Mouse (Mus musculus): ENCODE measurements around the gene Tceanc2. TPM values are rescaled to one million over a fixed set of nuclear protein-coding genes. Genes with fewer than 3 reads are reported as not detected.
"Not testable (repeated sequence)": the region's sequence is repeated elsewhere in the genome, so short reads cannot be mapped to it uniquely, and the experiment has no call there.

Tceanc2 gene
- polyA plus RNA-seq, 1 experiment from 2014 or later = 16.4 TPM

- 53% methylated on average over 7 of the region's 7 CpGs for WGBS
- no peak for ATAC-seq (ENCODE audit: insufficient read depth, low FRiP score, low read depth)
- Histone ChIP-seq H3K9me3 (no peaks in the 10 kb centered on the region), H3K27ac (peak overlapping the region; percentile 1; the same call in 1 of the 2 replicates), H3K36me3 (no peaks in the 10 kb centered on the region), H3K9ac (no peak overlapping the region), H3K4me2 (no peak overlapping the region), H3K4me3 (replicated peaks) (no peak overlapping the region), H3K4me1 (peaks cover 12% of the 10 kb centered on the region; the same call in 1 of the 2 replicates), H3K27me3 (replicated peaks) (no peaks in the 10 kb centered on the region)
These were observed 54.5 kb downstream of the Tceanc2 start for GRCm38 (mm10) chr4:107124376-107124775.

GRCm38 (mm10) chr4:107121165-107121943 is 57.6 kb downstream of the Tceanc2 start:
- Histone ChIP-seq H3K4me2 (no peak overlapping the region), H3K4me3 (replicated peaks) (no peak overlapping the region), H3K4me1 (0 out of 2 replicates have a peak, but pooled peaks cover 5% of the 10 kb centered on the region), H3K36me3 (no peaks in the 10 kb centered on the region), H3K9ac (no peak overlapping the region), H3K9me3 (no peaks in the 10 kb centered on the region), H3K27ac (peak overlapping the region; percentile 1; the same call in 1 of the 2 replicates), H3K27me3 (replicated peaks) (no peaks in the 10 kb centered on the region)
- 65% methylated on average over 12 of the region's 12 CpGs for WGBS
- 0 out of 2 replicates have a peak, but pooled peaks have one; percentile 7 for ATAC-seq (ENCODE audit: insufficient read depth, low FRiP score, low read depth)

DNA sequence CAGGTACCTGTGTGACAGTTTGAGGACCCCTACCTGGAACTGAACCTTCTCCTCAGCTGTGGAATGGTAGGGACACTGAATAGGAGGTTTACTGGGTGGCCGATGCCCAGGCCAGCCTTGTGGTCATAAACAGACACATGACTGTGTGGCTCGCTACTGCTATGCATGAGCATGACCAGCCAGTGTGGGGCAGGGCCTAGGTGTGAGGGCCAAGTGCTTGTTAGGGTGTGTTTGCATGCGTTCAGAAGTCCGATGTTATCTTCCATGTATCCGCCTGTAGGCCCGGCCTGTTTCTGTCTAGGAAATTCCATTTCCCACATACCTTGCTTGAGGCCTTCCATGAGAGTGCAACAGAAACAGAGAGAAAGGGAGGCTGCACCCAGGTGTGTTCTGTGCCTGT is 58.2 kb downstream of the Tceanc2 start:
- peak overlapping the region; percentile 1; the same call in 1 of the 2 replicates for H3K27ac ChIP-seq

DNA sequence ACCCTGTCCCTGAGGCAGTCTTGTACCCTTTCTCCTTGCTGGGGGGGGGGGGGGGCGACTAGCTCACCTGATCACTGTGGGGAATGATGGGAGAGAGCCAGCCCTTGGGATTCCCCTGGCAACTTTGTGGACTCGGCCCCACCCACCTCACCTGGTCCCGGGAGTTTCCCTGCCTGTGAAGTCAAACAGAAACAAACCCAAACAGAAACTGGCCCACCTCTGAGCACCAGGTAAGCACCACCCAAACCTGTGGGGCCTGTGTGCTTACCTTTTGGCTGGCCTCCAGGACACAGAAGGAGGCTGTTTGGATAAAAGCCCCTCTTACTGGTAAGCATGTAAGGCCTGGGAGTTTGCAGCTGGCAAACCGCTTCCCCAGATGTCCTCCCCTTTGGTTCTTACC is 59.9 kb downstream of the Tceanc2 start:
- H3K9ac ChIP-seq = no peak overlapping the region
- WGBS = 45% methylated on average over 4 of the region's 4 CpGs
- no peak overlapping the region for H3K4me3 ChIP-seq (replicated peaks)
- no peaks in the 10 kb centered on the region for H3K36me3 ChIP-seq
- no peaks in the 10 kb centered on the region for H3K27me3 ChIP-seq (replicated peaks)
- no peaks in the 10 kb centered on the region for H3K9me3 ChIP-seq
- no peak overlapping the region for H3K27ac ChIP-seq
- 0 out of 2 replicates have a peak, but pooled peaks cover 2% of the 10 kb centered on the region for H3K4me1 ChIP-seq
- no peak overlapping the region for H3K4me2 ChIP-seq
- ATAC-seq (ENCODE audit: insufficient read depth, low FRiP score, low read depth) = peak; percentile 44; the same call in 1 of the 2 replicates

More for the DNA sequence above, 58.2 kb downstream of the Tceanc2 start:
- H3K9me3 ChIP-seq = no peaks in the 10 kb centered on the region
- H3K9ac ChIP-seq = no peak overlapping the region
- H3K27me3 ChIP-seq (replicated peaks) = no peaks in the 10 kb centered on the region
- H3K4me3 ChIP-seq (replicated peaks) = no peak overlapping the region
- ATAC-seq (ENCODE audit: insufficient read depth, low FRiP score, low read depth) = no peak
- H3K36me3 ChIP-seq = no peaks in the 10 kb centered on the region
- H3K4me2 ChIP-seq = no peak overlapping the region
- 0 out of 2 replicates have a peak, but pooled peaks cover 5% of the 10 kb centered on the region for H3K4me1 ChIP-seq
- WGBS = 79% methylated on average over 6 of the region's 6 CpGs

GRCm38 (mm10) chr4:107117741-107118385 is 61.1 kb downstream of the Tceanc2 start:
- WGBS = 92% methylated on average over 2 of the region's 2 CpGs
- no peak overlapping the region for H3K4me2 ChIP-seq

DNA sequence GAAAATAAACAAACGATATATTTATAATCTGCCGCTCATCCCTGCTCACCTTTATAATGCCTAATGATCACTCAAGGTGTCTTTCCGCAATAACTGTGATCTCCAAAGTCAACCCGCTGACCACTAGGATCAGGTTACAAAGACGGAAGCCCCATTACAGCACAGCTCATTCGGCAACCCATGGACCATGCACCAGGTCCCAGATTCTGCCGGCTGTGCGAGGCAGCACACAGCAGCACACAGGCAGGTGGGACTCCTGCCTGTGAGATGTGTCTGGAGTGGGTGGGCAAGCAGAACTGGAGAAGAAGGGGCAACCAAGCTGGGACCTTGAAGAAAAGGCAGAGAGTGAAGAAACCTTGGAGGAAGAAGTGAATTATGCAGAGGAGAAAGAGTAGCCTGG is 64.6 kb downstream of the Tceanc2 start:
- Histone ChIP-seq H3K9ac (no peak overlapping the region), H3K4me3 (replicated peaks) (no peak overlapping the region), H3K4me2 (no peak overlapping the region), H3K27ac (no peak overlapping the region), H3K36me3 (no peaks in the 10 kb centered on the region), H3K27me3 (replicated peaks) (no peaks in the 10 kb centered on the region), H3K4me1 (no peaks in the 10 kb centered on the region), H3K9me3 (no peaks in the 10 kb centered on the region)
- WGBS = 41% methylated on average over 8 of the region's 8 CpGs
- ATAC-seq (ENCODE audit: insufficient read depth, low FRiP score, low read depth) = no peak

More at GRCm38 (mm10) chr4:107117741-107118385, 61.1 kb downstream of the Tceanc2 start:
- Histone ChIP-seq H3K27ac (0 out of 2 replicates have a peak overlapping the region, but pooled peaks have one; percentile 11), H3K4me3 (replicated peaks) (no peak overlapping the region), H3K9ac (no peak overlapping the region), H3K9me3 (no peaks in the 10 kb centered on the region), H3K36me3 (no peaks in the 10 kb centered on the region), H3K27me3 (replicated peaks) (no peaks in the 10 kb centered on the region), H3K4me1 (no peaks in the 10 kb centered on the region)
- ATAC-seq (ENCODE audit: insufficient read depth, low FRiP score, low read depth) = no peak

DNA sequence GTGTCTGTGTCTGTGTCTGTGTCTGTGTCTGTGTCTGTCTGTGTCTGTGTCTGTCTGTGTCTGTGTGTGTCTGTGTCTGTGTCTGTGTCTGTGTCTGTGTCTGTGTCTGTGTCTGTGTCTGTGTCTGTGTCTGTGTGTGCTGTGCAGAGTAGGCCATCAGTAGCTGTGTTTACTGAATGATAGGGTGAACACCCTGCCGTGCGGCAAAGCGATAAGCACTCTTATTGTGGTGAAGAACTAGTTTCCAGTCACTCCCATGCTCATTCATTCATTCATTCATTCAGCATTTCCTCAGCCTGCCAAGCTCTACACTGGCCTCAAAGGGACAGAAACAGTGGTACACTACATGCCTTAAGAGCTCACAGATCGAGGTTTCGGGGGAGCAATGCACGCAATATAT is 69.7 kb downstream of the Tceanc2 start:
- 79% methylated on average over 6 of the region's 6 CpGs for WGBS
- H3K36me3 ChIP-seq; H3K4me1 ChIP-seq; H3K4me2 ChIP-seq; ATAC-seq (ENCODE audit: insufficient read depth, low FRiP score, low read depth); H3K4me3 ChIP-seq (replicated peaks); H3K9me3 ChIP-seq; H3K9ac ChIP-seq; H3K27me3 ChIP-seq (replicated peaks); H3K27ac ChIP-seq: not testable (repeated sequence)

GRCm38 (mm10) chr4:107108291-107108731 is 70.6 kb downstream of the Tceanc2 start:
- ATAC-seq (ENCODE audit: insufficient read depth, low FRiP score, low read depth) = no peak
- no peak overlapping the region for H3K27ac ChIP-seq
- no peak overlapping the region for H3K4me3 ChIP-seq (replicated peaks)
- no peaks in the 10 kb centered on the region for H3K36me3 ChIP-seq
- no peaks in the 10 kb centered on the region for H3K9me3 ChIP-seq
- no peak overlapping the region for H3K9ac ChIP-seq
- no peaks in the 10 kb centered on the region for H3K4me1 ChIP-seq
- H3K4me2 ChIP-seq = peak overlapping the region; percentile 6; the same call in 1 of the 2 replicates
- no peaks in the 10 kb centered on the region for H3K27me3 ChIP-seq (replicated peaks)
- 26% methylated on average over 13 of the region's 13 CpGs for WGBS

- H3K9ac ChIP-seq = no peak overlapping the region
- ATAC-seq (ENCODE audit: insufficient read depth, low FRiP score, low read depth) = no peak
- H3K27me3 ChIP-seq (replicated peaks) = no peaks in the 10 kb centered on the region
- H3K4me3 ChIP-seq (replicated peaks) = no peak overlapping the region
- 88% methylated on average over 16 of the region's 16 CpGs for WGBS
- no peaks in the 10 kb centered on the region for H3K4me1 ChIP-seq
- H3K27ac ChIP-seq = no peak overlapping the region
- no peaks in the 10 kb centered on the region for H3K9me3 ChIP-seq
- H3K36me3 ChIP-seq = no peaks in the 10 kb centered on the region
- H3K4me2 ChIP-seq = no peak overlapping the region
These were observed 72.1 kb downstream of the Tceanc2 start for GRCm38 (mm10) chr4:107106777-107107176.

- no peak for ATAC-seq (ENCODE audit: insufficient read depth, low FRiP score, low read depth)
- Histone ChIP-seq H3K4me1 (peaks cover 5% of the 10 kb centered on the region; the same call in 1 of the 2 replicates), H3K36me3 (no peaks in the 10 kb centered on the region), H3K9me3 (no peaks in the 10 kb centered on the region), H3K9ac (no peak overlapping the region), H3K27ac (no peak overlapping the region), H3K4me2 (no peak overlapping the region), H3K4me3 (replicated peaks) (no peak overlapping the region), H3K27me3 (replicated peaks) (no peaks in the 10 kb centered on the region)
- 66% methylated on average over 8 of the region's 8 CpGs for WGBS
These were observed 76.7 kb downstream of the Tceanc2 start for GRCm38 (mm10) chr4:107102220-107102619.

GRCm38 (mm10) chr4:107098791-107099525 is 80.0 kb downstream of the Tceanc2 start:
- H3K9ac ChIP-seq = no peak overlapping the region
- no peak overlapping the region for H3K4me2 ChIP-seq
- no peaks in the 10 kb centered on the region for H3K9me3 ChIP-seq
- WGBS = 80% methylated on average over 17 of the region's 17 CpGs
- no peaks in the 10 kb centered on the region for H3K27me3 ChIP-seq (replicated peaks)
- no peak overlapping the region for H3K27ac ChIP-seq
- no peak overlapping the region for H3K4me3 ChIP-seq (replicated peaks)
- peaks cover 6% of the 10 kb centered on the region; the same call in 1 of the 2 replicates for H3K4me1 ChIP-seq
- ATAC-seq (ENCODE audit: insufficient read depth, low FRiP score, low read depth) = no peak
- H3K36me3 ChIP-seq = no peaks in the 10 kb centered on the region

Measured in stomach, embryonic 15.5 days (tissue).